Mouse (Mus musculus) forebrain, embryonic 14.5 days (tissue): ENCODE data around the gene Bex2. TPM values are rescaled to one million over a fixed set of nuclear protein-coding genes. Genes with fewer than 3 reads are reported as not detected.
"Not testable (repeated sequence)": the region's sequence is repeated elsewhere in the genome, so short reads cannot be mapped to it uniquely, and the experiment has no call there.

Experiments
- ATAC-seq: fragments of 200-750 bp; cut with Nextera tagmentation; 2 replicates; pipeline ENCODE4 v1.8.0; 2017; ENCODE audit warnings: mild to moderate bottlenecking, moderate library complexity
- DNase-seq: peaks from one replicate; pipeline ENCODE4 v3.0.0-alpha.2; 2015; ENCODE audit warnings: low spot score
- H3K27ac ChIP-seq: fragments of 300-500 bp; sonication (generic); 2 replicates; pipeline ENCODE4 v1.5.1; 2014; ENCODE audit warnings: low read depth, mild to moderate bottlenecking, control low read depth, low read length, moderate library complexity
- H3K27me3 ChIP-seq: fragments of 300-500 bp; sonication (generic); replicated peaks from 2 replicates; pipeline ENCODE4 v1.6.1; 2014; ENCODE audit warnings: low read length, control low read depth, mixed read lengths; ENCODE audit not compliant: control insufficient read depth, insufficient read depth
- H3K36me3 ChIP-seq: fragments of 300-500 bp; sonication (generic); 2 replicates; pipeline ENCODE4 v1.6.1; 2014; ENCODE audit warnings: low read length, control low read depth; ENCODE audit not compliant: control insufficient read depth, insufficient read depth
- H3K4me1 ChIP-seq: fragments of 300-500 bp; sonication (generic); 2 replicates; pipeline ENCODE4 v1.6.1; 2014; ENCODE audit warnings: antibody characterized with exemption, low read length, control low read depth; ENCODE audit not compliant: control insufficient read depth, insufficient read depth
- H3K4me2 ChIP-seq: fragments of 300-500 bp; sonication (generic); 2 replicates; pipeline ENCODE4 v1.6.1; 2014; ENCODE audit warnings: mild to moderate bottlenecking, control low read depth, low read length
- H3K4me3 ChIP-seq: fragments of 300-500 bp; sonication (generic); 2 replicates; pipeline ENCODE4 v1.5.1; 2014; ENCODE audit warnings: low read depth, low read length, control low read depth
- H3K9ac ChIP-seq: fragments of 300-500 bp; sonication (generic); 2 replicates; pipeline ENCODE4 v1.6.1; 2014; ENCODE audit warnings: mild to moderate bottlenecking, low read length, control low read depth, moderate library complexity
- H3K9me3 ChIP-seq: fragments of 300-500 bp; sonication (generic); replicated peaks from 2 replicates; pipeline ENCODE4 v1.6.1; 2016; ENCODE audit warnings: low read length, control low read depth, mixed read lengths; ENCODE audit not compliant: control insufficient read depth
- WGBS: fragments of 180-500 bp; shearing (Covaris S2); extraction: QIAGEN DNeasy Blood & Tissue Kit; methylation state at CpG from one replicate; pipeline ENCODE4 v1.1.7; 2014; 5-methylcytosine and 5-hydroxymethylcytosine counted together
- polyA plus RNA-seq: library from polyadenylated mRNA; unstranded; fragments of >200 nt; fragmentation: Nextera tagmentation; extraction: Ambion mirVana; gene quantifications from 2 replicates; pipeline ENCODE4 v1.2.1, GENCODE M21; 2014

The Bex2 gene
- polyA plus RNA-seq, 1 experiment from 2014 or later, result 515 TPM

- 83% methylated on average over 9 of the region's 9 CpGs for WGBS
- Histone ChIP-seq H3K4me2 (no peak within 1 kb of the TSS), H3K36me3 (no peaks in the 10 kb centered on the region), H3K4me3 (no peak within 1 kb of the TSS), H3K9me3 (no peaks in the 10 kb centered on the region), H3K27ac (no peak within 1 kb of the TSS), H3K27me3 (no peaks in the 10 kb centered on the region), H3K9ac (no peak within 1 kb of the TSS), H3K4me1 (no peaks in the 10 kb centered on the region)
- DNase-seq, result no peak
- ATAC-seq, result no peak
Observed at GRCm38 (mm10) chrX:136085155-136085554, 17.1 kb upstream of the Bex2 start, which contains the start of gene Nxf3. TSS of gene Nxf3 (minus strand) at chrX:136085255.

GRCm38 (mm10) chrX:136067201-136067991 lies 640 bp downstream of the Bex2 start:
- H3K4me1 ChIP-seq, result not testable (repeated sequence)
- DNase-seq, result peak; percentile 77
- 31% methylated on average over 22 of the region's 48 CpGs for WGBS

GRCm38 (mm10) chrX:136060698-136061097 lies 7.3 kb downstream of the Bex2 start:
- Histone ChIP-seq H3K4me3 (no peak overlapping the region), H3K9ac (no peak overlapping the region), H3K27ac (no peak overlapping the region), H3K4me2 (no peak overlapping the region), H3K4me1 (no peaks in the 10 kb centered on the region), H3K9me3 (no peaks in the 10 kb centered on the region), H3K27me3 (no peaks in the 10 kb centered on the region), H3K36me3 (peaks cover 5% of the 10 kb centered on the region; the same call in 1 of the 2 replicates)
- DNase-seq, result no peak
- WGBS, result 86% methylated on average over 1 of the region's 1 CpGs
- no peak for ATAC-seq

More at GRCm38 (mm10) chrX:136067201-136067991, 640 bp downstream of the Bex2 start:
- ATAC-seq, result peak; percentile 78
- H3K27me3 ChIP-seq, H3K36me3 ChIP-seq, H3K9me3 ChIP-seq: not testable (repeated sequence)
- peak overlapping the region; percentile 49 for H3K4me2 ChIP-seq
- peak overlapping the region; percentile 80; the same call in 1 of the 2 replicates for H3K27ac ChIP-seq
- peak overlapping the region; percentile 68 for H3K9ac ChIP-seq
- H3K4me3 ChIP-seq, result peak overlapping the region; percentile 37

GRCm38 (mm10) chrX:136051219-136051618 lies 16.8 kb downstream of the Bex2 start:
- Histone ChIP-seq H3K9ac (no peak overlapping the region), H3K4me2 (no peak overlapping the region), H3K4me1 (no peaks in the 10 kb centered on the region), H3K36me3 (no peaks in the 10 kb centered on the region), H3K27ac (no peak overlapping the region), H3K9me3 (no peaks in the 10 kb centered on the region), H3K27me3 (no peaks in the 10 kb centered on the region), H3K4me3 (no peak overlapping the region)
- DNase-seq, result no peak
- ATAC-seq, result no peak
- 69% methylated on average over 2 of the region's 2 CpGs for WGBS

GRCm38 (mm10) chrX:136047528-136047927 lies 20.5 kb downstream of the Bex2 start:
- Histone ChIP-seq H3K9ac (no peak overlapping the region), H3K36me3 (no peaks in the 10 kb centered on the region), H3K9me3 (no peaks in the 10 kb centered on the region), H3K4me3 (no peak overlapping the region), H3K27ac (no peak overlapping the region), H3K4me1 (no peaks in the 10 kb centered on the region), H3K4me2 (no peak overlapping the region), H3K27me3 (no peaks in the 10 kb centered on the region)
- ATAC-seq, result peak; percentile 75; the same call in 1 of the 2 replicates
- DNase-seq, result peak; percentile 87
- WGBS, result 26% methylated on average over 5 of the region's 5 CpGs

GRCm38 (mm10) chrX:136043726-136044125 lies 24.3 kb downstream of the Bex2 start:
- no peak for ATAC-seq
- no peaks in the 10 kb centered on the region for H3K4me1 ChIP-seq
- no peak overlapping the region for H3K9ac ChIP-seq
- H3K9me3 ChIP-seq, result no peaks in the 10 kb centered on the region
- H3K27me3 ChIP-seq, result no peaks in the 10 kb centered on the region
- DNase-seq, result no peak
- H3K36me3 ChIP-seq, result no peaks in the 10 kb centered on the region
- no peak overlapping the region for H3K4me2 ChIP-seq
- H3K4me3 ChIP-seq, result no peak overlapping the region
- WGBS, result 86% methylated on average over 1 of the region's 1 CpGs
- H3K27ac ChIP-seq, result no peak overlapping the region

GRCm38 (mm10) chrX:136032799-136033763 lies 35.0 kb downstream of the Bex2 start, which contains the start of gene Arxes1:
TSS of gene Arxes1 (plus strand) at chrX:136033367.
- peak; percentile 91 for ATAC-seq
- not testable (repeated sequence) for H3K9ac ChIP-seq, H3K27ac ChIP-seq, H3K9me3 ChIP-seq, H3K27me3 ChIP-seq, DNase-seq, H3K4me1 ChIP-seq, H3K36me3 ChIP-seq
- Histone ChIP-seq H3K4me2 (peak within 1 kb of the TSS; percentile 40), H3K4me3 (peak within 1 kb of the TSS; percentile 19)
- WGBS, result 24% methylated on average over 7 of the region's 49 CpGs

- 69% methylated on average over 1 of the region's 1 CpGs for WGBS
Observed at GRCm38 (mm10) chrX:136030331-136030730, 37.7 kb downstream of the Bex2 start.

More at GRCm38 (mm10) chrX:136030331-136030730, 37.7 kb downstream of the Bex2 start:
- Histone ChIP-seq H3K9me3 (no peaks in the 10 kb centered on the region), H3K4me2 (no peak overlapping the region), H3K9ac (no peak overlapping the region), H3K36me3 (no peaks in the 10 kb centered on the region), H3K27me3 (no peaks in the 10 kb centered on the region), H3K4me1 (no peaks in the 10 kb centered on the region), H3K4me3 (no peak overlapping the region), H3K27ac (no peak overlapping the region)
- no peak for ATAC-seq
- peak; percentile 37 for DNase-seq
